Mouse (Mus musculus) cerebellum, adult 2 months (tissue): ENCODE measurements around the gene Ist1.

Experiments
- CTCF ChIP-seq: fragments of 200-500 bp; IDR thresholded peaks from 2 replicates; pipeline ENCODE4 v1.5.1; 2011; ENCODE audit warnings: low read depth, mild to moderate bottlenecking, control low read depth, low read length, moderate library complexity, borderline replicate concordance; ENCODE audit not compliant: insufficient read depth
- POLR2A ChIP-seq: fragments of 200-500 bp; IDR thresholded peaks from 2 replicates; pipeline ENCODE4 v1.6.1; 2011; ENCODE audit warnings: low read length, control low read depth, borderline replicate concordance; ENCODE audit not compliant: insufficient read depth

DNA sequence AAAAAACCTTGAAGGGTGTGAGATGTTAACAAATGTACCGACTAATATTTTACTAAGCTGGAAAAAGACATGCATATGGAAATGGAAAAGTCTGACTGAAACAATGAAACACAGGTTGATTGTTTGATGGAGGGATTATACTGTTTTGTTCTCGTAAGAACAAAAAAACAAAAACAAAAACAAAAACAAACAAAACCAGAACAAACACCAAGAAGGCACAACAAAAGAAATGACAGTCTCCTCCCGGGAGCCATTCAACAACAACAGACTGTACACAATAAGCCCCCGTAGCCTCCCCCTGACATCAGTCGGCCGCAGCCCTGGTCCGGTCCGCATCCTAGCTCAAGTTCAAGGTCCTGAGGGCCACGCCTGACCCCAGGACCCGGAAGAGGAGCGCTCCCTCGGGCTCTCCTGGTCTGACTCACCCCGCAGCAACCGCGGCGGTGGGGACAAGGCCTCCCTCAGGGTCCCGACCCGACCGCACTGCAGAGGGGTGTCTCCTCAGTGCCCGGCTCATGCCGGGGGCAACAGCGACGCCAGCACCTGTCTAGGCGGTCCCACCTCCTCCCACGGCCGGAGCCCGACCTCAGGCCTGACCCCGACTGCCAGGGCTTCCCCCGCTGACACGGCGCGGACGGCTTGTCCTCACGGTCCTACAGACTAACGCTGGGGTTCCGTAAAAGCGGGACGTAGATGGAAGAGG, 466 bp downstream of the Ist1 start:
- TF ChIP-seq CTCF, result no peak
- no peak for TF ChIP-seq POLR2A
